Mouse (Mus musculus) hindbrain, postnatal 0 days (tissue): ENCODE measurements at regions not wholly inside any gene's neighbourhood (a gene's known extent, or its start where the extent isn't known, plus 50 kb on each side); places are given as distances from the start of the nearest gene placed in this dataset.

ENCODE experiments used
- ATAC-seq: fragments of 200-750 bp; cut with Nextera tagmentation; 2 replicates; pipeline ENCODE4 v1.8.0; 2017; ENCODE audit warnings: mild to moderate bottlenecking, moderate TSS enrichment, moderate library complexity
- DNase-seq: peaks from one replicate; pipeline ENCODE4 v3.0.0-alpha.2; 2015; ENCODE audit warnings: low spot score
- H3K27ac ChIP-seq: fragments of 300-500 bp; sonication (generic); 2 replicates; pipeline ENCODE4 v1.5.1; 2014; ENCODE audit warnings: mild to moderate bottlenecking
- H3K27me3 ChIP-seq: fragments of 300-500 bp; sonication (generic); 2 replicates; pipeline ENCODE4 v1.6.1; 2014; ENCODE audit warnings: low read length, mixed read lengths; ENCODE audit not compliant: insufficient read depth
- H3K36me3 ChIP-seq: fragments of 300-500 bp; sonication (generic); 2 replicates; pipeline ENCODE4 v1.6.1; 2014; ENCODE audit warnings: low read length, mixed read lengths; ENCODE audit not compliant: insufficient read depth
- H3K4me1 ChIP-seq: fragments of 300-500 bp; sonication (generic); 2 replicates; pipeline ENCODE4 v1.6.1; 2014; ENCODE audit warnings: antibody characterized with exemption, low read length, mixed read lengths; ENCODE audit not compliant: insufficient read depth
- H3K4me2 ChIP-seq: fragments of 300-500 bp; sonication (generic); 2 replicates; pipeline ENCODE4 v1.6.1; 2014; ENCODE audit warnings: low read depth, mild to moderate bottlenecking, low read length, moderate library complexity, mixed read lengths
- H3K4me3 ChIP-seq: fragments of 300-500 bp; sonication (generic); 2 replicates; pipeline ENCODE4 v1.5.1; 2014; ENCODE audit warnings: low read length
- H3K9ac ChIP-seq: fragments of 300-500 bp; sonication (generic); replicated peaks from 2 replicates; pipeline ENCODE4 v1.6.1; 2014; ENCODE audit warnings: mild to moderate bottlenecking, low read length, moderate library complexity, mixed read lengths
- H3K9me3 ChIP-seq: fragments of 300-500 bp; sonication (generic); 2 replicates; pipeline ENCODE4 v1.6.1; 2016; ENCODE audit warnings: low read length, mixed read lengths
- CTCF ChIP-seq: IDR thresholded peaks from 2 replicates; pipeline ENCODE4 v1.5.1; 2016; ENCODE audit warnings: antibody characterized with exemption, control low read depth, low read depth
- WGBS: fragments of 180-500 bp; shearing (Covaris S2); extraction: QIAGEN DNeasy Blood & Tissue Kit; methylation state at CpG from one replicate; pipeline ENCODE4 v1.1.7; 2014; 5-methylcytosine and 5-hydroxymethylcytosine counted together

DNA sequence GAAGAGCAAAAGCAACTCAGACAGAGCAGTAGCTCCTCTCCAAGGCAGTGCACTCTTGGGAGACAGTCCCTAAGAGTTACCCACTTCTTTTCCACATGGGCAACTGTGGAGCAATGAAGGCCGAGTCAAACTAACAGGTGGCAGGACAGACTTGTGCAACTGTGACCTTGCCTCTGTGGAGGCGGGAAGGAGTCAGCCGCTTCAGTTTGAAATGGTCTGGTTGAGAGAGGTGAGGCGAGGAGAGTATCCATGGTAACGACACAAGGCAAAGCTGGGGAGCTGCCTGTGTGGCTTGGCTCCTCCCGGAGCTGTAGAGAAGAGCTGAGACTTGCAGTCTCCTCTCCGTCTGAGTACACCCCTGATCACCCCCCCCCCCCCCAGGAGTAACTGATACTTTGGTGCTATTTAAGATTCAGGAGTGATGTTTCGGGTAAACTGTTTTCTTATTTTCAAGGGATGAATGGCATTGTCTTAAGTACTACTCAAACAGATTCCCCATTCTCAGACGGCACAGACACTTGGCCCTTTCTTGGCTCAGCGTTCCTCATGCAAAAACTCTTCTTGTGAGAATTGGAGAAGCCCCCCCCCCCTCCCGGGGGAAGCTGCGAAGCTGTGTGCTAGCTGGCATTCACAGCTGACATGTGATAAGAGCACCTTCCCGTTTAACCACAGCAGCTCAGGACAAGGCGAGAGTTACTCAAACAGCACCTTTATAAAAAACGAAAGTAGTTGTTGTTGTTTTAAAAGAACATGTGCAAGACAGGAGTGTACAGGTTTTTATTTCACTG, 54.9 kb upstream of the Chst1 start:
- Histone ChIP-seq H3K4me3 (no peak overlapping the region), H3K27ac (no peak overlapping the region), H3K9ac (no peak overlapping the region), H3K9me3 (no peaks in the 10 kb centered on the region), H3K4me1 (peaks cover 6% of the 10 kb centered on the region; the same call in 1 of the 2 replicates), H3K27me3 (no peaks in the 10 kb centered on the region), H3K36me3 (no peaks in the 10 kb centered on the region), H3K4me2 (0 out of 2 replicates have a peak overlapping the region, but pooled peaks have one; percentile 5)
- 13% methylated on average over 15 of the region's 15 CpGs for WGBS
- ATAC-seq (peak; percentile 87), DNase-seq (peak; percentile 65)
- TF ChIP-seq CTCF, result no peak

DNA sequence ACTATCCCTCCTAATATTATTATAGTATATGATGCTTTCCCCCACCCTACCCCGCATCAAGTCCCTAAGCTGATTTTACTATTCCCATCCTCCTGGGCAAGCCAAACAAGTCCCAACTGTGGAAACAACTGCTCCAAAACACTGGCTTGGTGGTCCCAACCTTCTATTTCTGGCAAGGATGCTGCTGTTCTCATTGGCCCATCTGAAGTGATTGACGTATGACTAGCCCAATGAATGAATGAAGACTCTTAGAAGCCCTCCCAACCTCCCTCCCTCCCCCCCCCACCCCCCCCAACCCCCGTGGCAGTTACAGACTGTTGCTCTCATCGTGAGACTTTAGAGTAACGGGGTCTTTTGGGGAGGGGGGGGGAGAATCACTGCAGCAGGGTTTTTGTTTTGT, 58.7 kb upstream of the Chst1 start:
- Histone ChIP-seq H3K4me2 (no peak overlapping the region), H3K36me3 (no peaks in the 10 kb centered on the region), H3K27me3 (no peaks in the 10 kb centered on the region), H3K27ac (no peak overlapping the region), H3K4me3 (no peak overlapping the region), H3K9me3 (no peaks in the 10 kb centered on the region), H3K9ac (no peak overlapping the region), H3K4me1 (peaks cover 6% of the 10 kb centered on the region; the same call in 1 of the 2 replicates)
- WGBS, result 58% methylated on average over 5 of the region's 5 CpGs
- DNase-seq (no peak), ATAC-seq (no peak)
- TF ChIP-seq CTCF, result no peak

DNA sequence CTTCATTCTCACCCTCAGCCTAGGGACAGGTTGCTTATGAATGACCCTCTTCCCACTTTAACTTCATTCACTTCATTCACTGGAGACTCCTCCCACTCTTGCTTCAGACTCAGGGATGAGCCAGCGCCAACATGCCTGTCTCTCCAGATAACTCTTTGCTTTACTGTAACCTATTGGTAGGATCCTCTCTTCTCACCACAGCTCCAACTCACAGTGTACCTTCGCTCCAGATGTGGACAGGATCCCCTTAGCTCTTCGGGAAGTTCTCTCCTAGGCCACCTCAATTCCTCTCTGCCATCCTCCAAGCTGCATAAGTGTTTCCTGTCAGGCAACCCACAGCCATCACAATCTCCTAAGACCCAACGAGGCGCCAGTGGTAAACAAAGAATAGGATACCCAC, 67.5 kb upstream of the Chst1 start:
- Histone ChIP-seq H3K4me1 (peaks cover 8% of the 10 kb centered on the region), H3K4me2 (no peak overlapping the region), H3K9me3 (no peaks in the 10 kb centered on the region), H3K27ac (no peak overlapping the region), H3K27me3 (no peaks in the 10 kb centered on the region), H3K36me3 (no peaks in the 10 kb centered on the region), H3K4me3 (no peak overlapping the region), H3K9ac (no peak overlapping the region)
- no peak for DNase-seq
- 91% methylated on average over 5 of the region's 5 CpGs for WGBS
- TF ChIP-seq CTCF, result no peak
- no peak for ATAC-seq

DNA sequence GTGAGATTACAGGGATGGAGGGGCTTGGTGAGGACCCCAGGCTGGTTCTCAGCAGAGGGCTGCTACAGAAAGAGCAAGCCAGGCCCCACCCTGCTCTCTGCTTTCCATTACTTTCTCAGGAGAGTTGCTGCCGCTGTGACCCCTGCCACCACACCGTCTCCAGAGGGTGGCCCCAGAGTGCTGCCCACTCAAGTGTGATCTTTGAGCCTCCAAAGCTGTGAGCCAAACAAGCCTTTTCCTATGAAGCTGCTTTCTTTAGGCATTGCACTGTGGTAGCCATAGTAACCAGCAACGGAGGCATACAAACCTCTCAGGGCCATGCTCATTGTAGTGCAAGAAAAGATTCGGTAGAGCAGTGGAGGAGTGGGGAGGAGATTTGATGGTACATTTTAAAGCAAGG, 68.8 kb upstream of the Chst1 start:
- TF ChIP-seq CTCF, result no peak
- H3K9ac ChIP-seq, result no peak overlapping the region
- ATAC-seq (peak; percentile 37; the same call in 1 of the 2 replicates), DNase-seq (peak; percentile 40)
- no peaks in the 10 kb centered on the region for H3K27me3 ChIP-seq
- peaks cover 8% of the 10 kb centered on the region for H3K4me1 ChIP-seq
- no peaks in the 10 kb centered on the region for H3K9me3 ChIP-seq
- 15% methylated on average over 4 of the region's 4 CpGs for WGBS
- H3K4me3 ChIP-seq, result no peak overlapping the region
- H3K27ac ChIP-seq, result no peak overlapping the region; the same call in 1 of the 2 replicates
- H3K36me3 ChIP-seq, result no peaks in the 10 kb centered on the region
- H3K4me2 ChIP-seq, result no peak overlapping the region

DNA sequence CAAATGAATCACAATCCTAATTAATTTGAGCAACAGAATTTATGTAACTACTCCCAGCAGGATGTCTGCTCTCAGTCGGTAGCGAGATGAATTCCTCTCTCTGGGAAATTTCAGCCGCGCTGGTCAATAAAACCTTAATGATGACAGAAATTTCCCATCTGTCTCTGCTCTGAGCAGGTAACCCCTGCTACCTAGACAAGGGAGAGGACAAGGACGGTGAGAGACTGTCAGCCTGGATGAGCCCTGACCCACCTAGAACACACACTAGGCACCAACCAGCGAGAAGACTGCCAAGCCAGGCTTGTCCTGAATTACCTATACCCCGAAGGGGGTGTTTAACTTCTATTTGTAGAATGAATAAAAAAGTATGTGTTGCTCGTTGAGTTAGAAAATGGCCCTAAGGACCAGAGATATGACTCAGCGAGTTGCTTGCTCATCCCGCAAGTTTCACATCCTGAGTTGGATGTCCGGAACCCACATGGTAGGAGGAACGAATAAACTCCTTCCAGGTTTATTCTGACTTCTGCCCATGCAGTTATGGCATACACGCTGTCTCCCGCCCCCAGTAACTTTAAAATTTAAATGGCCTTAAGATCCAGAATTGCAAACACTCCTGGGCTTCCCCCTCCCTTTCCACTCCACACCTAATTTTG, 69.5 kb upstream of the Slc35c1 start:
- ATAC-seq (peak; percentile 42), DNase-seq (peak; percentile 18)
- Histone ChIP-seq H3K4me3 (peak overlapping the region; percentile 38), H3K9me3 (no peaks in the 10 kb centered on the region), H3K36me3 (no peaks in the 10 kb centered on the region), H3K27ac (peak overlapping the region; percentile 80), H3K9ac (peak overlapping the region; percentile 50), H3K4me2 (peak overlapping the region; percentile 74), H3K27me3 (no peaks in the 10 kb centered on the region), H3K4me1 (peaks cover 8% of the 10 kb centered on the region)
- 43% methylated on average over 14 of the region's 14 CpGs for WGBS
- no peak for TF ChIP-seq CTCF

DNA sequence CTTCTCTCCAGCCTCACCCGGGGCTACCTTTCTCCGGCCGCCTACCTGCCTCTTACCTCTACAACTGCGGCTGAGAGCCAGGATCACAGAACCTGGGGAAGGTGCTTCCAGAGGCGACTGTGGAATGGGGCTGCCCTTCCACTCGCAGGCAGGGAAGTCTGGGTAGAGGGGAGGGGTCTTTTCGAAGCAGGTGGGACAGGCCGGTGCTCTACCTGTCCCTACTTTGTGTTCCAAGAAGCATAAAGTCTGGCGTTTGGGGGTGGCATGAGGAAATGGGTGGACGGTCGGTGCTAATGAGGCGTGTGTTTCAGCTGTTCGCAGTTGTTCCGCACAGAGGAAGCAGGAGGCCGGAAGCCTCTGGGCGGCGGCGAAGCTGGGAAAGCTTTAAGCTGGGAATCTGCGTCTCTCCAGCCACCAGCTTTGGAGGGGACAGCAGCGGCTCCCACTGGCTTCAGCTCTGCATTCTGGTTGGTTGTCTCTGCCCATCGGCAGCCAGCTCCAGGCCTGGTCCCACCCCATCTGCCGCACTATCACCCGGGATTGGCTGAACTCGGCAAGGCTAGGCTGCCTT, 68.8 kb upstream of the Slc35c1 start:
- WGBS, result 11% methylated on average over 24 of the region's 24 CpGs
- peak; percentile 95 for ATAC-seq
- H3K36me3 ChIP-seq, result no peaks in the 10 kb centered on the region
- no peaks in the 10 kb centered on the region for H3K27me3 ChIP-seq
- H3K4me1 ChIP-seq, result peaks cover 8% of the 10 kb centered on the region
- H3K4me3 ChIP-seq, result peak overlapping the region; percentile 38
- H3K4me2 ChIP-seq, result peak overlapping the region; percentile 74
- DNase-seq, result peak; percentile 92
- H3K9ac ChIP-seq, result peak overlapping the region; percentile 50
- H3K9me3 ChIP-seq, result no peaks in the 10 kb centered on the region
- TF ChIP-seq CTCF, result peak; percentile 45
- H3K27ac ChIP-seq, result peak overlapping the region; percentile 80
